In genomic region chr9:64667513-64667912, GRCm38 (mm10) we compare ENCODE assay signal across 9 mouse cellular contexts.
DNase-seq lines count a peak whose midpoint lies in the region; ATAC-seq lines count a peak whose summit lies in the region.
"Had no signal": no experiment of that assay in that cellular context is flagged by ENCODE, and none has a peak within 500 bp of the region (broad histone marks: within the 10 kb centered on the region; RNA-seq: fewer than 3 reads in every experiment).

No protein-coding gene starts in this region.

- H3K9me3 ChIP-seq in limb, embryonic 10.5 days (replicated peaks), result no peaks in the 10 kb centered on the region
- H3K9me3 ChIP-seq: limb, embryonic 12.5 days had no signal

- no peak overlapping the region for H3K27ac ChIP-seq in limb, embryonic 10.5 days
- H3K27ac ChIP-seq: limb, embryonic 12.5 days had no signal

- no peaks in the 10 kb centered on the region for H3K36me3 ChIP-seq in limb, embryonic 10.5 days
- H3K36me3 ChIP-seq: limb, embryonic 12.5 days had no signal

- peaks cover 21% of the 10 kb centered on the region for H3K27me3 ChIP-seq in limb, embryonic 10.5 days (ENCODE audit: low read depth, poor library complexity, severe bottlenecking)

- H3K4me3 ChIP-seq in limb, embryonic 10.5 days, result no peak overlapping the region
- H3K4me3 ChIP-seq: limb, embryonic 12.5 days had no signal

- ATAC-seq in CD4-positive, CD25-positive, alpha-beta regulatory T cell, adult 4 months, result no peak

- peaks cover 51% of the 10 kb centered on the region for H3K4me1 ChIP-seq in limb, embryonic 10.5 days

- DNase-seq in CD4-positive, CD25-positive, alpha-beta regulatory T cell, adult 2 months (ENCODE audit: low read depth, low spot score), result peak; percentile 25
- peak; percentile 77 for DNase-seq in 3T3-L1 (ENCODE audit: low read depth, low spot score)
- peak; percentile 81 for DNase-seq in embryo, embryonic 10.5 days (ENCODE audit: low spot score)
- DNase-seq in limb, embryonic 10.5 days (ENCODE audit: low spot score), result peak; percentile 64
- no peak for DNase-seq in right cerebral cortex, postnatal 36 days (ENCODE audit: low spot score in 2 of 2)
- DNase-seq in gastrocnemius, adult 8-10 months (ENCODE audit: low spot score in 2 of 2), result no peak
- DNase-seq in gastrocnemius, postnatal 25 days, result no peak

- WGBS in limb, embryonic 10.5 days, result 15% methylated on average over 5 of the region's 5 CpGs

Comparison
In these comparisons a context has a peak if more than half of its experiments do, and no peak if none do; other contexts are left out.
1. DNase-seq: peak in CD4-positive, CD25-positive, alpha-beta regulatory T cell, adult 2 months (single experiment), 3T3-L1 (single experiment), embryo, embryonic 10.5 days (single experiment) and limb, embryonic 10.5 days (single experiment); none in right cerebral cortex, postnatal 36 days (0 of 2), gastrocnemius, adult 8-10 months (0 of 2) and gastrocnemius, postnatal 25 days (single experiment).